Mouse (Mus musculus): ENCODE data around the gene Il9r. TPM values are rescaled to one million over a fixed set of nuclear protein-coding genes. Genes with fewer than 3 reads are reported as not detected.

Il9r gene
- polyA plus RNA-seq, 1 experiment = 8.8 TPM

DNA sequence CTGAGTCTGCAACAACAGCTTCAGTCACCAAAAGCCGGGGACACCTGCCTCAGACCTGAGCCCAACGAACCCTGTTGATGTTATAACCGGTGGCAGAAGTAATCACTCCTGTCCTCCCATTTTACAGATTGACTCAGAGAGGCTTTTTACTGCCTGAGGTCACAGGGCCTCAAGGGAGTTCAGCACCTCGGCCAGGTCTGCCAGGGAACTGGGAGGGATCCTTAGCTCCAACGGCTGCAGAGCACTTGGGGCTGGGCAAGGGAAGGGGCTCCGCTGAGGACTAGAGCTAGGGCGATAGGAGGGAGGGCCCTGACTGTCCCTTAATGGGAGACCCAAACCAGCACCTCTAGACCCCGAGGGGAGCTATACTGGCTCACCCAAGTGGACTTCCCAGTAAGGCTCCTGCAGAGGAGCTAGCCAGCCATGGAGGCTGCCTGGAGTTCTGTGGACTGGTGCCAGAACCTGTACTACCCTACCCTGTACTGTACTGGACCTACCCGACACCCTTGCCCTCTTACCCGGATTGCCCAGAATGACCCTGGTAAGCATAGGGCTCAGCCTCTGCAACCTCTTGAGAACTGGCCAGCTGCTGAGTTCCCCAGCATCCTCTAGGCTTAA lies 20.6 kb upstream of the Il9r start:
- TF ChIP-seq GATA1 (IDR thresholded peaks at IDR 0.05; ENCODE audit: low read length) = no peak

DNA sequence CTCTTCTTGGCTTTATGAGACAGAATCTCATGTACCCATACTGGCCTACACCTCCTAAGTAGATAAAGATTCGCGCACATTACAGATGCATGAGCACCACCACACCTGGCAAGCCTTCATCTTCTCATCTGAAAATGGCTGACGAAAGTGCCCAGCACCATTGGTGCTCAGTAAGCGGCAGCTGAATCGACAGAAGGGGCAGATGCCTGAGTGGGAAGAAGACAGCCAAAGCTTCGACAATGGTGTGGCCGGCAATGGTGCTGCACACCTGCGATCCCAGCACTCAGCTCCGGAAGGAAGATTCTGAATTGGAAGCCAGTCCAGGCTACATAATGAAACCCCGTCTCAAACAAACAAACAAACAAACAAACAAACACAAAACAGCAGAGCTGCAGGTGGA lies 19.2 kb upstream of the Il9r start:
- no peak for TF ChIP-seq GATA1 (IDR thresholded peaks at IDR 0.05; ENCODE audit: low read length)

DNA sequence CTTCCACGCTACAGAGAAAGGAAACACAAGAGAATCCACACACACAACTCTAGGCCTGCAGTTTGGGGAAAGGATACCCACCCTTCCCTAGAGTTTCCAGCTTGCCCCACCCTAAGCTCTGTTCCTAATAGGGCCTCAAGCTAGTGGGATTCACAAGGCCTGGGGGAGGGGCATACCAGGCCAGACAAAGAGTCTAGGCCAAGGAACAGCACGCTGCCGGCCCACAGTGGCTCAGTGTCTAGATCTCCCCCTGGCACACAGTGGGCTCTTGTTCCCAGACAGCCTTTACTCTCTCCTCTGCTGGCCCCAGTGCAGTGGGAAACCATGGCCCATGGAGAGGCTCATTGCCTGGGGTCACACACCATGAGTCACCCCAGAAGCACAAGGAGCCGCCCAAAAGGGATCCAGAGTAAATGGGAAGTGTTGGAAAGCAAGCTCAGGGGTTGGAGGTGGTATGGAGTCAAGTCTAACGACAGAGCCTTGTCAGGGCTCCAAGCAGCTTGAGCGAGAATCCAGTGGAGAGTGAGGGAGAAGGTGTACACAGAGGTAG lies 18.5 kb upstream of the Il9r start:
- no peak for TF ChIP-seq GATA1 (IDR thresholded peaks at IDR 0.05; ENCODE audit: low read length)

DNA sequence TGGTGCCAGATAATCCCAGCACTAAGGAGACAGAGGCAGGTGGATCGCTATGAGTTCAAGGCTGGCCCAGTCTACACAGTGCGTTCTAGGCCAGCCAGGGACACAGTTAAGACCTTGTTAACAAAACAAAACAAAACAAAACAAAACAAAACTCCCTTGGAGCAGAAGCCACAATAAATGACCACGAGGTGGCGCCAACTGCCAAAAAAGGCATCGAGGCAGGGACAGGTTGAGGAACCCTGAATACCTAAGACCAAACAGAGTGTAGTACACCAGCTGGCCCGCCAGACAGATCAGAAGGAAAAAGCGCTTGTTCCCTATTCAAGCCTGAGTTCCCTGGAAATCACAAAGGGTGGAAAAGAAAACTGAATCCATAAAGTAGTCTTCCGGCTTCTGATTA lies 16.8 kb upstream of the Il9r start:
- TF ChIP-seq GATA1 (IDR thresholded peaks at IDR 0.05; ENCODE audit: low read length) = no peak

DNA sequence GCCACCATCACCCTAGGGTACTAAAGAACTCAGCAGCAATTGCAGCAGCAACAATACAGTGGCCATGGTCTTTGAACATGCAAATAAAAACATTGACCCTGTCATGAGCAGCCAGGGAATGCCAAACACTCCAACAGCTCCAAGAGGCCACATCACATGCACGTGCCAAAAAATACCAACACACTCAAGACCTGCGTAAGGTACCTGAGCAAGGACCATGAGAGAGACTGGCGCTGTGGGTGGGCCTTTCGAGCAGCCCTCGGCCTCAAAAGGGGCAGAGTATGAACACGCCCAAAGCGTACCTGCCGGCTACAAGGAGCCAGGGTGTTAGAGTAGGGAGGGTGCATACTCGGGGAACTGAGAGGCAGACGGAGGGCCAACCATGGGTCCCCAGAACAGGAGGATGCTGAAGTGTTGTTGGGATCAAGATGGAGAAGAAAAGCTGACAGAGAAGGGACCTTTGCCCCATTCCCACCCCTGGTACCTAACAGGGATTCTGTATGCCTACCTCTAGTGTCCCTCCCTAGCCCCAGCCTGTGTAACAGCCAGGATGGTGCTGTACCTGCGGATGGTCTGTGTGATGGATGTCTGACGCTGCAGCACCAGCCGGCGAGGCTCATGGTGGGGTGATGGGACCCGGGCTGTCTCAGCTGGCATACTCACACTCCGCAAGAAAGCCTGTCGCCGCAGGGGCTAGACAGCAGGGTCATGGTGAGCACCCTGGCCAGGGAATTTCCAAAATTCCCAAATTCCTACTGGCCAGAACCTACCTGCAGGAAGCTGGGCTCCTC lies 15.5 kb upstream of the Il9r start:
- TF ChIP-seq GATA1 (IDR thresholded peaks at IDR 0.05; ENCODE audit: low read length) = no peak

DNA sequence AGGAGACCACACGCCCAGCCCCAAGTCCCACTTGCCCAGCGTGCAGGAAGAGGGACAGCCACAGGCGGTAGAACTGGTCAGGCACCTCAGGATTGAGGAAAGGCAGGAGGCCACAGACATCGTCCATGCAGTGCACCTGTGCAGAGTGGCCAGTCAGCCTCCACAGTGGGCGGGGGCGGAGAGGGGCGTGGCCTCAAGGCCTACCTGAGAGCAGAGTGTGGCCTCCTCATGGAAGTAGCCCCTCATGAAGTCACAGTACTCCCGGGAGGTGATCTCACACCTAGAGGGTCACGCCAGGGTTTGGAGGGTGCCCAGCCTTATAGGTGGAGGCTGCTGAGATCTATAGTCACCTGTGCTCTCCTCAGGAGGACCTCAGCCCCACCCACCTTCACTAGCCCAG lies 10.5 kb upstream of the Il9r start:
- no peak for TF ChIP-seq GATA1 (IDR thresholded peaks at IDR 0.05; ENCODE audit: low read length)

DNA sequence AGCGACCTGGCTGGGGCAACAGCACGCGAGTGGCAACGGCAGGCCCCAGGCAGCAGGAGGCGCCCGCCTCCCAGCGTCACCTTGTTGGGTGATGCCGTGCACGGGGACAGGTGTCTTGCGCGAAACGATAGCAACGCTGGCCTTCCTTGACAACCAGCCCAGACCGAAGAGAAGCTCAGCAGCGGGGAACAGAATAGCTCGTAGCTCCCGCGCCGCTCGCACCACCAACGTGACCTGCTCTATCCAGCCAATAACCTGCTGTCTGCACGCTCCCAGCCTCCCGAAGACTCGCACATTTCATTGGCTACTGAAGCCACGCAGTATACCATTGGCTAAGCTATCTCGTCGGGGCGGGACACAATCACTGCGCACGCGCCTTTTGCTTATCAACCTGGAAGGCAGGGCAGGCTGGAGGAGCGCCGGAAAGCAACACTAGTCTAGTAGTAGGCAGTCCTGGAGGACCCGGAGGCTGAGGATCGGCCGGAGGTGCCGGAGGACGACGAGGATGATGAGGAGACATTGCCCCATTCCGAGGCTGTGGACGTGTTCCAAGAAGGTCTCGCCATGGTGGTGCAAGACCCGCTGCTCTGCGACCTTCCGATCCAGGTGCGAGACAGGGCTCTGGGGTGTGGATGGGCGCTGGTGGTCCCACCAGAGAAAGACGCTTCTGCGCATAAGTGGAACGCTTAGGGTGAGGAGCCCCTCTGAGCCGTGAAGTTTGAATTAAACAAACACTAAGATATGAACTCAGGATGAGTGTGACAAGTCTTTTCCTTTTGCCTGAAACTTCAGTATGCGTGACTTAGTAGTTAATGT lies 5.2 kb upstream of the Il9r start, which contains the start of gene Snrnp25:
Snrnp25 (plus strand) TSS at position 358 of the 816 bp plus-strand sequence.
- TF ChIP-seq GATA1 (IDR thresholded peaks at IDR 0.05; ENCODE audit: low read length) = no peak

DNA sequence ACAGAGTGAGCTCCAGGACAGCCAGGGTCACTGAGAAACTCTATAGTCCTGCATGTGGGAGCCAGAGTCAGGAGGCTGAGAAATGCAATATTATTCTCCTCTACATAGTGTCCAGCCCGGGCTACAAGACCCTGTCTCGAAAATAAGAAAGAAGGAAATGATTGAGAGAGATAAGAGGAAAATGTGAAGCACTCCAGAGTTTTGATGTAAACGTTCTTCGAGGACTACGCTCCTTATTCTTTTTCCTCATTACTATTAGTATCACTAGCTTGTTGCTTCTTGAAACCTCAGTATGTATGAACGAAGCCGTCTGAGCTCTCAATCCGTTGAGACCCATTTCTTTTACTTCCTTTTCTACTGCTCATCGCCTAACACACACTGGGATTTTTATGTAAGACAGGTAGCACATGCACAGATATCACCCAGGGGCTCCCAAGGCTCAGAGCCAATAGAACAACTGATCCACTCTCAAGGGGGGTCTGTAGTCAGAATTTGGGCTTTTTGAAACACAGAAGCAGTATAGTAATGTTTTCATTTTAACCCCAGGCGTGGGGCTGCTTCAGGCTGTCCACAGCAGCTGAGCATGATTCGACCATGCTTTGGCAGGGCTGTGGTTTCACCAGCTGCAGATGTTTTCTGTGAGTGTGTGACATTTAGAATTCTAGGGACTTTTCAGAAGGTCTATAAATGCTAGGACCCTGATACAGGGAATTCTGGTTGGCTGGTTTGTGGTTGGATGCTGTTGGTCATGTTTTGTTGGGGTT lies 2.0 kb upstream of the Il9r start:
- TF ChIP-seq GATA1 (IDR thresholded peaks at IDR 0.05; ENCODE audit: low read length) = no peak

DNA sequence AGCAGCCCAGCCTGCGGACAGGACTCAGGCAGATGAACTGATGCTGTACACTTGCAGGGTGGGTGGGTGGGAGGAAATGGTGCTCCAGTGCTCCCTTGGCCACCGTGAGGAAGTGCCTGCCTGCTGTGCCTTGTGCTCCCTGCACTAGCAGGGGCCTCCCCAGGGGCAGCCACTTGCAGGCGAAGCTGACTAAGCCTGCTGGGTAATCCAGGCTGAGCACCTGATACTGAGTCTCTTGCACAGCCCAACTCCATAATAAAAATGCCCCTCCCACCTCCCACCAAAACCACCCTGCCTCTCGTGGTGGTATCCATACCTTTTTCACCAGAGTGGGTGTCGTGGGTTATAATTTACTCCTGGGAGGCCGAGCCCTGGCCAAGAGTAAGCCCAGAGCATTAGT lies 849 bp downstream of the Il9r start:
- TF ChIP-seq GATA1 (IDR thresholded peaks at IDR 0.05; ENCODE audit: low read length) = no peak

DNA sequence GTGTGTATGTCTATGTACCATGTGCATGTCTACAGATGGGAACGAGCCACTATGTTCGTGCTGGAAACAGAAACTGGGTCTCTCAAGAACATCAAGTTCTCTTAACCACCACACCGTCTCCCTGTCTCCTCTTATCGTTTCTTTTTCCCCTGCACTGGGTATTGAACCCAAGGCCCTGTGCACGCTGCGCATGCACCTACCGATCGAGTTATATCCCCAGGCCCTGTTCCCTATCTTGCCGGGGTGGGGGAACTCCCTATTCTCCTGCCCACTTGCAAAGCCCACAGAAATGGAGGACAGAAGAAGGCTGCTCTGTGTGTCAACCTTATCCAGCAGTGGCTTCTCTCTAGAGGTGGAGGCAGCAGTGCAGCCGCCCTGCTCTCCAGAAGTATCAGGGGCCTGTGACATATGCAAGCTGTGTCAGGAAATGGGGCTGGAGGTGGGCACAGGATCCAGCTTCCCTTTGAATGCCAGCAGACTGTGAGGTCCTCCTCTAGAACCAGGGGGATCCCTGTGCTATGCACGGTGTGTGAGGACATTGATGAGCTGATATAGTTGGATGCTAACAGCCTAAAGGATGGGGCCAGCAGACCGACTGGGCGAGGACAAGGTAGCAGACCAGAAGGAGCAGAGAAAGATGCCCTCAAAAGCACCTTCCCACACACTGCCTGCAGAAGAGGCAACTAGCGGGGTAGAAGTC lies 1.7 kb downstream of the Il9r start:
- TF ChIP-seq GATA1 (IDR thresholded peaks at IDR 0.05; ENCODE audit: low read length) = no peak

DNA sequence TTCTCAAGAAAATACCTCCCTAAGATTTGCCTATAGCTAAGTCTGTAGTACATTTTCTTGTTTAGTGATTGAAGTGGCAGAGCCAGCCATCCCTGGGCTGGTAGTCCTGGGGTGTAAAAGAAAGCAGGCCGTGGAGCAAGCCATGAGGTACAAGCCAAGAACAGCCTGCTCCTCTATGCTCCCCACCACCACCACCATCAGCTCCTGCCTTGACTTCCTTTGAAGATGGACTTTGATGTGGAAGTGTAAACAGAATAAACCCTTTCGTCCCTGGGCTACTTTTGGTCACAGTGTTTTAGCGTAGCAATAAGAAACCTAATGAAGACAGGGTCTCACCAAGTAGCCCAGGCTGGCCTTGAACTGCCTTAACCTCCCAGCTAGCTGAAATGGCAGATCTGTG lies 2.3 kb downstream of the Il9r start:
- TF ChIP-seq GATA1 (IDR thresholded peaks at IDR 0.05; ENCODE audit: low read length) = no peak

DNA sequence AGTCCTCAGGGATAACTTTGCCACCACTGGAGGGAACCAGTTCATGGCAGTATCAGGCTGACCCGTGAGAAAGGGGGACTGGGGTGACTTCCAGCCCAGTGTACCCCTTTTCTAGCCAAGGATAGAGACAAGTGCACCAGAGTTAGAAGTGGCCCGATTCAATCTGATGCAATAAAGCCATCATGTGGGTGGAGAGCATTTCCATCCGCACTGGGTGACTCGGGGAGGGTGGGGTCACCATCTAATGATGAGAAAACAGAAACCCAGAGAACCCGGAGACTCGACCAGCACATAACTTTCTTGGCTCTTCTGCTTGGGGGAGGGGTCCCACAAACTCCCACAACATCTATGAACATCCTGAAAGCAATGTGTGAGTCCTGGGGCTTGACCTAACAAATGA lies 3.4 kb downstream of the Il9r start:
- TF ChIP-seq GATA1 (IDR thresholded peaks at IDR 0.05; ENCODE audit: low read length) = no peak

DNA sequence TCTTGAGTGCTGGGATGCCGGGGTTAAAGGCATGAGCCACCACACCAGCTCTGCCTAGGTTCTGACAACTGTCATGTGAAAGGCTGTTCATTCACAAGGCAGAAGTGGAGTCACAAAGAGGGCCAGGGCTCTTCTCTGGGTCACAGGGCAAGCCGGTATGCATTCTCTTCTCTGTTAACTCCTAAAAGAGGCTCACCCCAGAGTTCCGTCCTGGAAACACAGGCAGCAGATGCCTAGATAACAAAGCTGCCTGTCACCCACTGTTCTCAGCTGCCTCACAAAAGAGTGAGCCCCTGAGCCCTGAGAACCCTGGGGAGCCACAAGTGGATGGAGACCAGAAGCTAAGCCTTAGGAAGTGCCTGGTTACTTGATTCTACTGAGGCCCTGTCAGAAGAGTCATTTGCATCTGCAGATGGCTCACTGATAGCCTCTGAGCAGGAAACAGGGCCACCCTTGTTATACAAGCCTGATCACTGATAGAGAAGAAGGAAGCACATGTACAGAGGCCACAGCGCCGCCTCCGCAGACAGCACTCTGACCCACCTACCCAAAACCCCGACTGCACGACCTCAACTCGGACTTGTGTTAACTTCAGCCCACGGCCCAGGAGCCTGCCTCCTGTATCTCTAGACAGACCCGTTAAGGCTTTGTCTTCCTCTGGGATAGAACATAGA lies 4.1 kb downstream of the Il9r start:
- no peak for TF ChIP-seq GATA1 (IDR thresholded peaks at IDR 0.05; ENCODE audit: low read length)

DNA sequence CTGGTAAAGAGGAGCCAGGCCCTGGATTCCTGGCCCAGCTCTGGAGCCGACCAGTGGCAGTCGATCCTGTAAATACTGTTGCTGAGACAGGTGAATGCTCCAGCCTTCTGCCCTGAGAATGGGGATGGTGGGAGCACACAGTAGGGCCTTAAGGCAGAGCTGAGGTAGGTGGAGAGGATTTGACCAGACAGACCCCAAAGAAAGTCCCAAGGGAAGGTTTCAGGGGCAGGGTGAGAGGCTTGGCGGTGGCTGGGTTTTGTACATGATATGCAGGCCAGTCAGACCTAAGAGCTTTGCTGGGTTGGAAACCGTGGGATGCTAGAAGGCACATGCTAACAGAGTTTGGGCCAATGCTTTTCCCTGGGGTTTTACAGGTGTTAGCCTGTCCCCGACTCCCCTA lies 5.5 kb downstream of the Il9r start:
- TF ChIP-seq GATA1 (IDR thresholded peaks at IDR 0.05; ENCODE audit: low read length) = no peak

Data from G1E-ER4 (cell line).